Mouse (Mus musculus) liver, embryonic 15.5 days (tissue): ENCODE data around the gene Gpha2. TPM values are rescaled to one million over a fixed set of nuclear protein-coding genes. Genes with fewer than 3 reads are reported as not detected.

Experiments
- ATAC-seq: fragments of 200-750 bp; cut with Nextera tagmentation; 2 replicates; pipeline ENCODE4 v1.8.0; 2017; ENCODE audit warnings: moderate number of reproducible peaks, mild to moderate bottlenecking, moderate library complexity; ENCODE audit not compliant: insufficient read depth
- H3K27ac ChIP-seq: fragments of 300-500 bp; sonication (generic); replicated peaks from 2 replicates; pipeline ENCODE4 v1.5.1; 2015; ENCODE audit warnings: mild to moderate bottlenecking, inconsistent platforms
- H3K27me3 ChIP-seq: fragments of 300-500 bp; sonication (generic); 2 replicates; pipeline ENCODE4 v1.6.1; 2015; ENCODE audit warnings: mild to moderate bottlenecking, inconsistent platforms
- H3K36me3 ChIP-seq: fragments of 300-500 bp; sonication (generic); replicated peaks from 2 replicates; pipeline ENCODE4 v1.6.1; 2015; ENCODE audit warnings: moderate library complexity, mild to moderate bottlenecking, inconsistent platforms
- H3K4me1 ChIP-seq: fragments of 300-500 bp; sonication (generic); replicated peaks from 2 replicates; pipeline ENCODE4 v1.6.1; 2015; ENCODE audit warnings: inconsistent platforms
- H3K4me2 ChIP-seq: fragments of 300-500 bp; sonication (generic); 2 replicates; pipeline ENCODE4 v1.6.1; 2015; ENCODE audit warnings: moderate library complexity, mild to moderate bottlenecking, inconsistent platforms
- H3K4me3 ChIP-seq: fragments of 300-500 bp; sonication (generic); replicated peaks from 2 replicates; pipeline ENCODE4 v1.5.1; 2015; ENCODE audit warnings: mild to moderate bottlenecking, inconsistent platforms
- H3K9ac ChIP-seq: fragments of 300-500 bp; sonication (generic); 2 replicates; pipeline ENCODE4 v1.6.1; 2015; ENCODE audit warnings: moderate library complexity, mild to moderate bottlenecking, inconsistent platforms
- H3K9me3 ChIP-seq: fragments of 300-500 bp; sonication (generic); replicated peaks from 2 replicates; pipeline ENCODE4 v1.6.1; 2016; ENCODE audit warnings: inconsistent platforms
- WGBS: fragments of 180-500 bp; shearing (Covaris S2); methylation state at CpG from one replicate; pipeline ENCODE4 v1.1.7; 2015; ENCODE audit warnings: mixed read lengths; ENCODE audit not compliant: insufficient replicate concordance; 5-methylcytosine and 5-hydroxymethylcytosine counted together
- microRNA counts: library from miRNA; unstranded; fragments of <30 nt; microRNA quantifications from one replicate; lab custom pipeline; 2016
- microRNA-seq: library from miRNA; unstranded; fragments of <30 nt; microRNA quantifications from one replicate; pipeline ENCODE4, GENCODE M21; 2016
- polyA plus RNA-seq: library from polyadenylated mRNA; unstranded; fragments of >200 nt; fragmentation: Nextera tagmentation; extraction: Ambion mirVana; gene quantifications from 2 replicates; pipeline ENCODE4 v1.2.1, GENCODE M21; 2015

Gene Gpha2
- polyA plus RNA-seq, 1 experiment from 2014 or later = 0.15 TPM

- Histone ChIP-seq H3K4me2 (no peak overlapping the region), H3K9ac (no peak overlapping the region), H3K27me3 (no peaks in the 10 kb centered on the region), H3K27ac (0 out of 2 replicates have a peak overlapping the region, but pooled peaks have one; percentile 14), H3K36me3 (no peaks in the 10 kb centered on the region), H3K4me3 (no peak overlapping the region), H3K4me1 (peaks cover 87% of the 10 kb centered on the region), H3K9me3 (no peaks in the 10 kb centered on the region)
- ATAC-seq = no peak
- 63% methylated on average over 4 of the region's 4 CpGs for WGBS
Measured at GRCm38 (mm10) chr19:6273592-6273991, 47.4 kb downstream of the Gpha2 start.

- no peak overlapping the region for H3K4me3 ChIP-seq
- H3K4me1 ChIP-seq = peaks cover 88% of the 10 kb centered on the region
- 85% methylated on average over 13 of the region's 13 CpGs for WGBS
- no peak for ATAC-seq
- 0 out of 2 replicates have a peak, but pooled peaks cover 5% of the 10 kb centered on the region for H3K36me3 ChIP-seq
- H3K9ac ChIP-seq = no peak overlapping the region
- H3K27me3 ChIP-seq = no peaks in the 10 kb centered on the region
- H3K9me3 ChIP-seq = no peaks in the 10 kb centered on the region
- no peak overlapping the region for H3K4me2 ChIP-seq
- 0 out of 2 replicates have a peak overlapping the region, but pooled peaks have one; percentile 14 for H3K27ac ChIP-seq
Measured at GRCm38 (mm10) chr19:6273998-6274608, 47.9 kb downstream of the Gpha2 start.

GRCm38 (mm10) chr19:6275740-6276389 is 49.7 kb downstream of the Gpha2 start:
- peak; percentile 1 for ATAC-seq
- Histone ChIP-seq H3K27me3 (no peaks in the 10 kb centered on the region), H3K9me3 (no peaks in the 10 kb centered on the region), H3K4me2 (peak overlapping the region; percentile 99), H3K36me3 (peaks cover 20% of the 10 kb centered on the region), H3K9ac (peak overlapping the region; percentile 73), H3K27ac (peak overlapping the region; percentile 94), H3K4me3 (peak overlapping the region; percentile 89), H3K4me1 (peaks cover 91% of the 10 kb centered on the region)
- WGBS = 5% methylated on average over 15 of the region's 15 CpGs

GRCm38 (mm10) chr19:6276426-6277421 is 50.5 kb downstream of the Gpha2 start, which contains the start of gene Ehd1:
Gene Ehd1 (plus strand): TSS chr19:6276725.
- peaks cover 28% of the 10 kb centered on the region for H3K36me3 ChIP-seq
- peak within 1 kb of the TSS; percentile 90 for H3K9ac ChIP-seq
- H3K4me3 ChIP-seq = peak within 1 kb of the TSS; percentile 89
- WGBS = under 1% methylated on average over 106 of the region's 106 CpGs
- H3K4me2 ChIP-seq = peak within 1 kb of the TSS; percentile 99
- H3K9me3 ChIP-seq = no peaks in the 10 kb centered on the region
- H3K27me3 ChIP-seq = no peaks in the 10 kb centered on the region
- peaks cover 91% of the 10 kb centered on the region for H3K4me1 ChIP-seq
- peak; percentile 88 for ATAC-seq
- peak within 1 kb of the TSS; percentile 94 for H3K27ac ChIP-seq

MicroRNAs within 50 kb of the gene (microRNA counts, 519-probe panel; counts per million panel counts)
- microRNA mmu-miR-192 (lab: Ali Mortazavi, UCI) = 4,205 counts per million, percentile 85 among the panel's probes with 10 or more counts

Small RNA genes within 50 kb of the gene (microRNA-seq; reads per million reads assigned to microRNA genes)
- 4,847 reads per million, percentile 88 among the genes with 10 or more reads in this experiment for gene Mir192
- gene Mir194-2 = 2,007 reads per million, percentile 82 among the genes with 10 or more reads in this experiment

Other genes starting within 250 kb of the Gpha2 start
- gene Slc22a20, start 240.2 kb upstream of the Gpha2 start, polyA plus RNA-seq = 0.05 TPM in 1 of 2 replicates, not detected in the other
- 25.1 and 26.1 TPM in 2 replicates for gene Capn1, start 210.5 kb upstream of the Gpha2 start, polyA plus RNA-seq
- 13.3 and 17.3 TPM in 2 replicates for gene Syvn1, start 179.8 kb upstream of the Gpha2 start, polyA plus RNA-seq
- 39.5 and 41.8 TPM in 2 replicates for gene Mrpl49, start 168.6 kb upstream of the Gpha2 start, polyA plus RNA-seq
- gene Fau, start 168.5 kb upstream of the Gpha2 start, polyA plus RNA-seq = 401 and 446 TPM in 2 replicates
- 19.1 and 19.5 TPM in 2 replicates for gene Znhit2, start 165.2 kb upstream of the Gpha2 start, polyA plus RNA-seq
- gene Tm7sf2, start 158.0 kb upstream of the Gpha2 start, polyA plus RNA-seq = 49.1 and 50.2 TPM in 2 replicates
- gene Vps51, start 149.1 kb upstream of the Gpha2 start, polyA plus RNA-seq = 27.3 and 30.8 TPM in 2 replicates
- not detected in 2 replicates for gene Tmem262, start 146.3 kb upstream of the Gpha2 start, polyA plus RNA-seq
- gene Gm28374, start 144.1 kb upstream of the Gpha2 start, polyA plus RNA-seq = 0.48 and 0.67 TPM in 2 replicates
- 19.7 and 24.4 TPM in 2 replicates for gene Zfpl1, start 141.4 kb upstream of the Gpha2 start, polyA plus RNA-seq
- 34.5 and 35.4 TPM in 2 replicates for gene Cdca5, start 141.4 kb upstream of the Gpha2 start, polyA plus RNA-seq
- 0.23 and 0.25 TPM in 2 replicates for gene AC131692.1, start 132.0 kb upstream of the Gpha2 start, polyA plus RNA-seq
- 3.5 and 3.7 TPM in 2 replicates for gene Naaladl1, start 120.6 kb upstream of the Gpha2 start, polyA plus RNA-seq
- gene Sac3d1, start 107.7 kb upstream of the Gpha2 start, polyA plus RNA-seq = 23.2 and 24.0 TPM in 2 replicates
- gene Snx15, start 98.1 kb upstream of the Gpha2 start, polyA plus RNA-seq = 58.5 and 66.0 TPM in 2 replicates
- gene Batf2, start 85.4 kb upstream of the Gpha2 start, polyA plus RNA-seq = 0.17 and 0.44 TPM in 2 replicates
- 26.0 and 28.8 TPM in 2 replicates for gene Arl2, start 84.8 kb upstream of the Gpha2 start, polyA plus RNA-seq
- gene Majin, start 42.0 kb upstream of the Gpha2 start, polyA plus RNA-seq = not detected in 2 replicates
- 3.3 and 5.0 TPM in 2 replicates for gene Ppp2r5b, start 9.5 kb downstream of the Gpha2 start, polyA plus RNA-seq
- 4.7 and 5.8 TPM in 2 replicates for gene Atg2a, start 15.3 kb downstream of the Gpha2 start, polyA plus RNA-seq
- 64.0 and 69.3 TPM in 2 replicates for gene Ehd1, start 50.3 kb downstream of the Gpha2 start, polyA plus RNA-seq
- gene Cdc42bpg, start 80.1 kb downstream of the Gpha2 start, polyA plus RNA-seq = 0.21 and 0.38 TPM in 2 replicates
- gene Men1, start 108.6 kb downstream of the Gpha2 start, polyA plus RNA-seq = 25.1 and 25.4 TPM in 2 replicates
- 7.7 and 9.1 TPM in 2 replicates for gene Map4k2, start 114.8 kb downstream of the Gpha2 start, polyA plus RNA-seq
- gene Sf1, start 137.3 kb downstream of the Gpha2 start, polyA plus RNA-seq = 64.3 and 68.8 TPM in 2 replicates
- 6.4 and 9.2 TPM in 2 replicates for gene Pygm, start 158.0 kb downstream of the Gpha2 start, polyA plus RNA-seq
- 81.3 and 88.4 TPM in 2 replicates for gene Rasgrp2, start 173.0 kb downstream of the Gpha2 start, polyA plus RNA-seq
- gene Nrxn2, start 192.4 kb downstream of the Gpha2 start, polyA plus RNA-seq = 0.39 and 0.51 TPM in 2 replicates